Mouse (Mus musculus) lung, adult 2 months (tissue): ENCODE measurements around the gene Lrrc49.

Experiments
- CTCF ChIP-seq: fragments of 200-500 bp; IDR thresholded peaks from 2 replicates; pipeline ENCODE4 v1.5.1; 2011; ENCODE audit warnings: mild to moderate bottlenecking, low read length, control low read depth; ENCODE audit not compliant: insufficient read depth
- POLR2A ChIP-seq: fragments of 200-500 bp; IDR thresholded peaks from 2 replicates; pipeline ENCODE4 v1.6.1; 2011; ENCODE audit warnings: low read depth, mild to moderate bottlenecking, control low read depth, low read length, borderline replicate concordance; ENCODE audit errors: extremely low read depth

GRCm38 (mm10) chr9:60708606-60709005 lies 20.6 kb upstream of the Lrrc49 start:
- TF ChIP-seq POLR2A, result no peak
- TF ChIP-seq CTCF, result no peak
